Mouse (Mus musculus) thymus, postnatal 25 days (tissue): ENCODE data around the gene Maz.

Source experiments
- DNase-seq: peaks from one replicate; pipeline ENCODE4 v3.0.0; 2022

Maz gene

GRCm38 (mm10) chr7:127026984-127027726, at the start of gene Maz:
TSS of gene Maz (minus strand) at chr7:127027037.
- peak; percentile 99 for DNase-seq

GRCm38 (mm10) chr7:127076188-127076587, 49.4 kb upstream of the Maz start:
- DNase-seq = no peak

GRCm38 (mm10) chr7:127073221-127073620, 46.4 kb upstream of the Maz start:
- no peak for DNase-seq

- no peak for DNase-seq
Observed at GRCm38 (mm10) chr7:127070871-127071413, 44.1 kb upstream of the Maz start.

GRCm38 (mm10) chr7:127066317-127066716, 39.5 kb upstream of the Maz start:
- DNase-seq = no peak

GRCm38 (mm10) chr7:127065538-127065937, 38.7 kb upstream of the Maz start:
- DNase-seq = no peak

- peak; percentile 46 for DNase-seq
Observed at GRCm38 (mm10) chr7:127055026-127055585, 28.3 kb upstream of the Maz start.

- DNase-seq = peak; percentile 90
Observed at GRCm38 (mm10) chr7:127041851-127042672, 15.2 kb upstream of the Maz start, which contains the start of gene Kif22. TSS of gene Kif22 (minus strand) at chr7:127042471.

GRCm38 (mm10) chr7:127031244-127031643, 4.4 kb upstream of the Maz start:
- no peak for DNase-seq

GRCm38 (mm10) chr7:127030172-127030571, 3.3 kb upstream of the Maz start:
- DNase-seq = no peak

GRCm38 (mm10) chr7:127027885-127028284, 1.0 kb upstream of the Maz start:
- no peak for DNase-seq

GRCm38 (mm10) chr7:127026616-127026983, 237 bp downstream of the Maz start:
- DNase-seq = peak; percentile 86

GRCm38 (mm10) chr7:127026161-127026600, 656 bp downstream of the Maz start:
- DNase-seq = peak; percentile 82

GRCm38 (mm10) chr7:127025556-127026160, 1.2 kb downstream of the Maz start:
- no peak for DNase-seq

- DNase-seq = peak; percentile 88
Observed at GRCm38 (mm10) chr7:127024755-127025555, 1.9 kb downstream of the Maz start.

- DNase-seq = peak; percentile 73
Observed at GRCm38 (mm10) chr7:127023896-127024690, 2.7 kb downstream of the Maz start.

- no peak for DNase-seq
Observed at GRCm38 (mm10) chr7:127023272-127023691, 3.6 kb downstream of the Maz start.

GRCm38 (mm10) chr7:127022528-127023271, 4.1 kb downstream of the Maz start:
- peak; percentile 40 for DNase-seq

- DNase-seq = no peak
Observed at GRCm38 (mm10) chr7:127021563-127022527, 5.0 kb downstream of the Maz start.
